Mouse (Mus musculus): Measurements from ENCODE around the gene Tmem219.

Tmem219 gene

DNA sequence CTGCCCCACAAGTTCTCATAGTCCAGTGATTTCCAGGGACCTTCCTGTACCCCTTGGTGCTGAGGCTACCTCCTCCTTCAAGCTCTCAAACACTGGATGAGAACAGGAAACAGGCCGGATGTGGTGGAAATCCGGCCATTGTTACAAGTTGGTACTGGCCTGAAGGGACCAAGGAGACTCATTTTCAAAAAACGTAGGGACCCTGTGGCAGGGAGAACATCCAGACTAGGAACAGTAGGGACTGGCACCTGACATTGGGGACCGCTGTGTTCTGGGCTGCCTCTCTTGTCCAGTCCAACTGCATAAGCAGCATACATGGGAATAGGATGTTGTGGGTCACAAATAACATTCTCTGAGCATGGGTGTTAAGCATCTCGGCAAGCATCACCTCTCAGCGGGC is 41.7 kb downstream of the Tmem219 start:
- in situ Hi-C loops (cut with MboI; ENCODE audit: low pct_unique_long_range_greater_than_20kb in 1 of 2, low sequenced_read_pairs in 2 of 2, unreplicated experiment in 1 of 2): no loop called here

DNA sequence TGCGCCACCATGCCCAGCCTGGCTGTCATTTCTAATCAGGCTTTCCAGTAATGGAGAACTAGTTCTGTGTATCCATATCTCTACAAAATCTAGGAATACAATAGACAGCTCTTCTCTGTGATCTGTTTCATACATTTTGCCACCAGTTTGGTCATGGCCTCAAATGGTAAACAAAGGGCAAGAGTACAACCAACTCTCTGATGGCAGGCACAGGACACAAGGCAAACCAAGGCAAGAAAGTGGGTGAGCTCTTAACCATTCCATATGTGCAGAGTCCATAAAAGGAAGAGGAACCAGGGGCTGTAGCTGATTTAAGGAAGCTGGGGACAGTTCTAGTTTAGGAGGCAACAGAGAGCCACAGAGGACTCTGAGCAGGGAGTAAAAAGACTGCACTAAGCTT is 45.5 kb downstream of the Tmem219 start:
- in situ Hi-C loops (cut with MboI; ENCODE audit: low pct_unique_long_range_greater_than_20kb in 1 of 2, low sequenced_read_pairs in 2 of 2, unreplicated experiment in 1 of 2): no loop called here

DNA sequence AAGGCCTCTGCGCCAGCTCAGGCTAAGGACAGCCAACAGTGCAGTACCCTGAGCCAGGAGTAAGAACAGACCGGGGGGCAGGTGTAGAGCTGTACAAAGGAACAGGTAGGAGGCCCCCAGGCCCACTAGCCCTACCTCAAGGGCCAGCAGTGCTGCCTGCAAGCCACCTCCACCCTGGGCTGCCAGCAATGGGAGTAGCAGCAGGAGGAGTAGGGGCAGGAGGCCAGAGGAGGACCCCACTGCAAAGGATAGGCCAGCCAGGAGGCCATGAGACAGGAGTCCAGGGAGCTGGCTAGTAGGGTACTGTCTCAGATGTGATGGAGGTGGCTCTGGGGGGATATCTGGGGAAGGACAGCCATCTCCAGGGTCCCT is 52.2 kb downstream of the Tmem219 start:
- in situ Hi-C loops (cut with MboI; ENCODE audit: low pct_unique_long_range_greater_than_20kb in 1 of 2, low sequenced_read_pairs in 2 of 2, unreplicated experiment in 1 of 2): no loop called here

DNA sequence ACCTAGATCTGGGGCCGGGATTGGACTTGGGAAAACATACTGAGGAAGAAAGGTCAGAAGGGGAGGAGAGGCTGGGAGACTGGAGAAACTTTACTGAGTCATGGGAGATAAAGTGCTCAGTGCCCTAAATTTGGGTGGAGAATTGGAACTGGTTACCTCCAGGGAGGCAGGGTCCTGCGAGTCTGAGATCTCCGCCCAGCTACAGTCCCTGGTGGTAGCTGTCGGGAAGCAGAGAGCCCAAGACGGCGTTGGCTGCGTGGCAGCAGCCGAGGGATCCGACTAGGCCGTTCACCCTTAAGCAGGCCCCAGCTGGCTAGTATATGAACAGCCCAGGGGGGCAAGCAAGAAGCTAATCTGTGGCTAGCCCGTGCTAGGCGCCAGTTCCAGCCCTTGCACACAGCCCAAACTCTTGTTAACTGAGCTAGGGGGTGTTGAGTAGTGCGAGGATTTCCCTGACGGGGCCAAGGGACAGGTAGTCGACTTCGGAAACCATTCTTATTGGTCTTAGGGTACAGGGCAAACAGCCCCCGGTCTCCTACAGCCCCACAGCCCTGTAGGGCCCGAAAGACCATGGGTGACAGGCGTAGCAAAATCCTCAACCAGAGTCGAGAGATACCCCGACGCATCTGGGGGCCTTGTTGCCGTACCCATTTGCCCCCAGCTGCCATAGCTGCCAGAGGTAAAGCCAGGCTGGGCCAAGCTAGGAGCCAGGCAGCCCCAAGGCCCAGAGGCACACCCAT is 52.8 kb downstream of the Tmem219 start:
- in situ Hi-C loops (cut with MboI; ENCODE audit: low pct_unique_long_range_greater_than_20kb in 1 of 2, low sequenced_read_pairs in 2 of 2, unreplicated experiment in 1 of 2): no loop called here

DNA sequence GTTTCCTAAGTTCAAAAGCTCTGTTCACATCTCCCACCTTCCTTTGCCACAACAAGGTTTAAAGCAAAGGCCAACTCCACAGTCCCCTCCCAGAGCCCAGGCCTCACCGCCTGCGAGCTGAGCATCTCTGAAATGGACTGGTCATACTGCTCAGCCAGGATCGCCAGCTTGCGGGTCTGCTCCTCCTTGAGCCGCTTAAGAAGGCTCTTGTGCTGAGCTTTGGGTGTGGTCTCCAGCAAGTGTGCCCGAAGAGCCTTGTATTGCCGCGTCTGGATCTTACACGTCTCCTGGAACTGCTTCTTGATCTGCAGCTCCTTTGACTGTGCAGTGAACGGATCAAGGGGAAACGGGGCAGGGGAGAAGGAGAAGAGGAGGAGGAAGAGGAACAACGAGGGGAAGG is 54.7 kb downstream of the Tmem219 start:
- in situ Hi-C loops (cut with MboI; ENCODE audit: low pct_unique_long_range_greater_than_20kb in 1 of 2, low sequenced_read_pairs in 2 of 2, unreplicated experiment in 1 of 2): no loop called here

DNA sequence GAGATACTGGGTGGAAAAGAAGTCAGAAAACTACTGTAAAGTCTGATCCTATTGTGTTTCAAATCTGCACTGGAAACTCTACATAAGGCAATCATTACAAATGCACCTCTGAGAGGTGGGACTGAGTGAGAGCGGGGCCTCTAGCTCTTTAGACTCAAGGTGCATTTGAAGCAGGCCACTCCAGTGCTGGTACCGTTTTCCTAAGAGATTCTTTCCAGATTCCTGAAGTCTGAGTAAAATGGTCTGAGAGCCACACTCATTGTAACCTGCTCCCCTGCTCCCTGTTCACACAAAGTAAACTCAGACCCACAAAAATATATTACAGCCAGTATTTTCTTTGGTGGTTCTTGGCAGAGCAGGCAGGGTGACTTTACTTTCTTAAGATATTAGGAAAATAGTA is 55.2 kb downstream of the Tmem219 start:
- in situ Hi-C loops (cut with MboI; ENCODE audit: low pct_unique_long_range_greater_than_20kb in 1 of 2, low sequenced_read_pairs in 2 of 2, unreplicated experiment in 1 of 2): no loop called here

DNA sequence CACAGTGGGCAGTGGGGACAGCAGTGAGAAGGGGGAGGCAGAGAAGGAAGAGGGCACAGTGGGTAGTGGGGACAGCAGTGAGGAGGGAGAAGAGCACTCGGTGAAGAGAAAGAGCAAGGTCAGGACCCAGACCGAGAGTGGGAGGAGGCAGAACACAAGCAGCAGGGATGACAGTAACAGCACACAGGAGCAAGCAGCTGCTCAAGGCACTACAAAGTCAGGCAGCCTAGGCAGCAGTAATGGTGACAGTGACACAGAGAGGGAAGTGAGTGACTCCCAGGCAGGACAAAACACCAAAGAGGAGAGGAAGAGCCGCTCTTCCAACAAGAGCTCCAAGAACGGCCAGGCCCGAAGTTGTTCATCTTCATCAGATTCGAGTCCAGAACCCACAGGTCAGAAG is 58.9 kb downstream of the Tmem219 start:
- in situ Hi-C loops (cut with MboI; ENCODE audit: low pct_unique_long_range_greater_than_20kb in 1 of 2, low sequenced_read_pairs in 2 of 2, unreplicated experiment in 1 of 2): no loop called here

DNA sequence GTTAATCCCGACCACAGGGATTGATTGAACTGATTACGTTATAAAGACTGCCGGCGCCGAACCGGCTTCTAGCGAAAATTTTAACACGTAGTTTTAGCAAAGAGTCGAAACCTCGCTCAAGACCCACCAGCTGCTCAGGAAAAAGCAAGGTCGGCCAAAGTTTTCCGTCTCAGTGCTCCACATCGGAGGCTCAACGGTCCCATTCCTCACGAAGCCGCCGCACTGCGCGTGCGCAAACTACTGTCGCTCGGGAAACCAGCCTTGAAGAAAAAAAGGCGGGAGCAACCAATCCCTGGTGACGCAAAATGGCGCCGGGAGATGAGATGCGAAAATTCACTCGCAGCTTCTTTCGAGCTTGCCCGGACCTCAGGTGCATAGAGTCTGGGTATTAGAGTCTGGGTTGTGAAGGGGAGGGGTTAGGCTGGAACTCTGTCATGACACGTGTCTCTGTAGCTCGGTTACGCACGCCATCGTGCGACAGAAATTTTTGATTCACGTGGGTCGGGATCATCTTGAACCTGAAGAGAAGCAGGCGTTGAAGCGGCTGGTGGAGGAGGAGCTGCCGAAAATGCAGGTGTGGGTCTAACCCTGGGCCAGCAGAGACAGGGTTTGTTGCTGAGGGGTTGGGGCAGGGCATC is 60.5 kb downstream of the Tmem219 start, which contains the start of gene Ino80e:
Ino80e (minus strand) TSS at position 231 of the 638 bp plus-strand sequence.
- in situ Hi-C loops (cut with MboI; ENCODE audit: low pct_unique_long_range_greater_than_20kb in 1 of 2, low sequenced_read_pairs in 2 of 2, unreplicated experiment in 1 of 2): no loop called here

DNA sequence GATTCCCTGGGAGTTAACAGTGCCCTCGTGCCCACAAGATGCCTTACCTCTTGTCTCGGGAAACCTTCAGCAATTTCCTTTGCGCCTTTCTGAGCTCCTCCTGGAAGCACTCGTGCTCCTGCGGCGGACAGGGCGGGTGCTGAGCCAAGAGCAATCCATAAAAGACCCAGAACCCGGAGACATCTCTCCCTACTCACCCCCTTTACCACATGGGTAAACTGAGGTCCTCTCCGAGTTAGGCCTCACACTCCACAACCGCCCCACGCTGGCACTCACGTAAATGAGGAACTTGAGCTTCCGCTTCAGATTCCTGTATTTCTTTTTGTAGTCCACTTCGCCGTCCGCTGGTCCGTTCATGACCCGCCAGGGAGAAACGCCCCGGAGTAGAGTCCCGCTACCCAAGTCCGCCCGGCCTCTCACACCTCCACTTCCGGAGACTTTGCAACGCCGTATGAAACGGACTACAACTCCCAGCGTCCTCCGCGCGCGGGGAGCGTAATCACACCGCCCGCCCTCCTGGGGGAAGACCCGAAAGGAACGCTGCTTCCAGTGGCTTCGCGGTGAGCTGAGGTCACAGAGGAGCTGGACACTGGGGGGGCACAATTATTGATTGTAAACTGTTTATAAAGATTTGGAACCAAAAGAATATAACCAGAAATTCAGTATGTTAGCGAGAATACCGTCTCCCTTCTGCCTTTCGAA is 61.1 kb downstream of the Tmem219 start, which contains the start of gene Hirip3:
Hirip3 (plus strand) TSS at position 544 of the 702 bp plus-strand sequence.
- in situ Hi-C loops (cut with MboI; ENCODE audit: low pct_unique_long_range_greater_than_20kb in 1 of 2, low sequenced_read_pairs in 2 of 2, unreplicated experiment in 1 of 2): no loop called here

DNA sequence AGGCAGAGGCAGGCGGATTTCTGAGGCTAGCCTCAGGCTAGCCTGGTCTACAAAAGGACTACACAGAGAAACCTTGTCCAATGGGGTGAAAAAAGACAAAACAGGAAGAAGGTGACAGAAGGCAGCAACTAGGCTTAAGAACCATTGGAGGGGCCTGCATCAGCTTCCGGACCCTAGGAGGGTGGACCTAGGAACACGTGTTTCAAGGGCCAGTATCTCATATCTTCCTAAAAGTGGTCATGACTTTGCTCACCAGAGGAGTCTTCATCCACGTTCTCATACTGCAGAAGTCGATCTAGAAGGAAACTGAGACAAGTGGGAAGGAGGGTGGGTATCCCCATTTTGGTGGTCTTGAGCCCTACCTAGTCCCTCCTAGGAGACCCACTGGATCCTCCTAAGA is 61.7 kb downstream of the Tmem219 start:
- in situ Hi-C loops (cut with MboI; ENCODE audit: low pct_unique_long_range_greater_than_20kb in 1 of 2, low sequenced_read_pairs in 2 of 2, unreplicated experiment in 1 of 2): no loop called here

DNA sequence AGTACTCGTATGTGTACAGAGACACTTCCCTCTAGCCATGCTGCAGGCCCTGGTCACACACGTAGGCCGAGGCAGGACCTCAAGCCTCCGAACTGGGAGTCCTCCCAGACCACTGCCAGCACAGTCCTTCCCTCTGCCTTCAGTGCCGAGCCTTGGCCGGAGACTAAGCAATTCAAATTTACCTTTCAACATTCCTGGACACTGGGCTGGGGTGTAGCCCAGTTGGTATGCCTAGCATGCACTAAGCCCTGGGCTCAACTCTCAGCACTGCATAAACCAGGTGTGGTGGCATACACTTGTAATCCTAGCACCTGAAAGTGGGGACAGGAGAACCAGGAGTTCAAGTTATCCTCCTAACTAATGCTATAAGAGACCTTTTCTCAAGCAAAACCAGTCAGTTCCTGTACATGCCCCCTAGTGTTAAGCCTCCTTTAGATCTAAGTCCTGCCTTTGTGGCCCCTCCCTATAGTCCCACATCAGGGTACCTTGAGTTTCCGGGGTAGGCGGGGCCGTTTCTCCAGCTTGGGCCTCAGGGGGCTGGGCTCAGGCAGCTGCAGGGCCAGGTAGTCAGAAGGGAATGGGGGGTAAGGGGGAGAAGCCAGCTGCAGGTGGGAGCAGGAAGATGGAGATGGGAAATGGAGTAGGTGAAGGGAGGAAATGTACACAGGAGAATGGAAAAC is 65.8 kb downstream of the Tmem219 start:
- in situ Hi-C loops (cut with MboI; ENCODE audit: low pct_unique_long_range_greater_than_20kb in 1 of 2, low sequenced_read_pairs in 2 of 2, unreplicated experiment in 1 of 2): no loop called here

DNA sequence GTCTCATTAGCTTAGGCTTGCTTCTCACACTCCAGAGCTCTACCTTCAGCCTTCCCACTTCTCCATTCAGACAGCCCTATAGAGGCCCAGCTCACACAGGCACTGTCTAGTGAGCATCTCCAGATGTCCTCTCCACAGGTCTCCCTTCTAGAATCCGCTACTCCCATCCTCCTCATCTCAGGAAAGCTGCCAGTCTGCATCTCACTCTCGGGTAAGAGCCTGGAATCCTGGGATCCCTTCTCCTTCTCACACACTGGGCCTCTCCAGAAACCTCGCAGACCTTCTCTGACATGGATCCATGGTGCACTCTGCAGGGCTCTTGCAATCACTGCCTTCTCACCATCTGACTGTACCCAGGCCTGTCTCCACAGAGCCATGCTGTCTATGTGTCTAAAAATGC is 67.1 kb downstream of the Tmem219 start:
- in situ Hi-C loops (cut with MboI; ENCODE audit: low pct_unique_long_range_greater_than_20kb in 1 of 2, low sequenced_read_pairs in 2 of 2, unreplicated experiment in 1 of 2): no loop called here

DNA sequence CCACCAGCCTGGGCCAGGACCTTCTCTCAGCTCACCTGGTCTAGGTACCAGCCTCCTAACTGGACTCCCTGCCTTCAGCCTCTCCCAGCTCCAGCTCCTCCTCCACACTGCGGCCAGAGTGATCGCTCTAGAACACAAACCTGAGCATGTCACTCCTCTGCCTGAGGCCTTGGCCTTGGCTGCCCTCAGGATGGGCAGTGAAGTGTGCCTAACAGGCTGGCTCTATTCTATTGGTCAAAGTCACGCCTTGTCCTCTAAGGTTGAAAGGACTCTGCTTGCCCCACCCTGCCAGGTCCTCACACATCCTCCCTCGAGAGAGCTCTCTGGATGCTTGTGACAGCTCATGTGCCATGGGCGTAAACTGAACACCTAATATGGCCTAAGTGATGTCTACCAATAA is 69.3 kb downstream of the Tmem219 start:
- in situ Hi-C loops (cut with MboI; ENCODE audit: low pct_unique_long_range_greater_than_20kb in 1 of 2, low sequenced_read_pairs in 2 of 2, unreplicated experiment in 1 of 2): no loop called here

DNA sequence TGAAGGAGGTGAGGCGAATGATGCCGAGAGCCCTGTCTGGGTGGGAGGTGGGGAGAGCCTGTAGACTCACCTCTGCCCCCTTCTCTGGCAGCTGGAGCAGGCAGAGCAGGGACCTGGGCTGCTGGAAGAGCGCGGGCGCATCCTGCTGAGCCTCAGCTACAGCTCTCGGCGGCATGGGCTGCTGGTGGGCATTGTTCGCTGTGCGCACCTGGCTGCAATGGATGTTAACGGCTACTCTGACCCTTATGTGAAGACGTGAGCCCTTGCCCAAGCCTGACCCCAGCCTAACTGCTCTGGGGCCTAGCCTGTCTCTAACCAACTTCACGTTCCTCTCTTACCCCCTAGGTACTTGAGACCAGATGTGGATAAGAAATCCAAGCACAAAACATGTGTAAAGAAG is 71.5 kb downstream of the Tmem219 start:
- in situ Hi-C loops (cut with MboI; ENCODE audit: low pct_unique_long_range_greater_than_20kb in 1 of 2, low sequenced_read_pairs in 2 of 2, unreplicated experiment in 1 of 2): no loop called here

DNA sequence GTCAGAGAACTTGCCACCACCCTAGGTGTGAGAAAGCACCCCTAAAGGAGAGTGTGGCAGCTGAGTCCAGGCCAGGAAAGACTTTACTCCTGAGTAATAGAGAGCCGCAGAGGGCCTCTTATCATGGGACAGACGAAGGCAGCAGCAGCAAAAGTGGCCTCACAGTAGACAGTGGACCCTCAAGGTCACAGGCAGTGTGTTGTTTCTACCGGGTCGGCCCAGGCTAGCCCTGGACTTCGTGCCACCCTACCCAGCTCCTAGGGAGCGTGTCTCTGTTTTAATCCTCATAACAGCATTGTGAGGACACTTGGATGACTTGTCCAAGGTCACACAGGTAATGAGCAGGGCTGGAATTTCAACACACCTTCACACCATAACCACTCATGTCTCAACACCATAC is 72.6 kb downstream of the Tmem219 start:
- in situ Hi-C loops (cut with MboI; ENCODE audit: low pct_unique_long_range_greater_than_20kb in 1 of 2, low sequenced_read_pairs in 2 of 2, unreplicated experiment in 1 of 2): no loop called here

DNA sequence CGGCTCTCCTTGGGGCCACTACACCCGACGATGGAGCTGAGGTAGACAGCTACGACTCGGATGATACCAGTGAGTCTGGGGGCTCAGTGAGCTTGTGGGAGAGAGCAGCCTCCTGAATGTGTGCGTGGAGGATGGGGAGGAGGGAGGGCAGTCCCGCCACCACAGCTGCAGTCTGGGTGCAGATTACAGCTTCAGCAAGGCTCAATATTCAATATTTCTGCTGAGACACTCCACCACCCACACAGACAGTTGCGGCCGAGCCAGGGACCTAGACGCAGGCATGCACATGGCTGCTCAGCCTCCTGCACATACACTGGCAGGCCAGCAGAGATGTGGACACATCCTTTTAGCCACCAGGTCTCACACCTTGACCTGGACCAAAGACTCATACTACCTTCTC is 73.9 kb downstream of the Tmem219 start:
- in situ Hi-C loops (cut with MboI; ENCODE audit: low pct_unique_long_range_greater_than_20kb in 1 of 2, low sequenced_read_pairs in 2 of 2, unreplicated experiment in 1 of 2): loop anchor here in 1 of 2 experiments (25.0 kb wide), 1 partner anchor 114 kb away; the partner anchor contains the start of gene Sez6l2

DNA sequence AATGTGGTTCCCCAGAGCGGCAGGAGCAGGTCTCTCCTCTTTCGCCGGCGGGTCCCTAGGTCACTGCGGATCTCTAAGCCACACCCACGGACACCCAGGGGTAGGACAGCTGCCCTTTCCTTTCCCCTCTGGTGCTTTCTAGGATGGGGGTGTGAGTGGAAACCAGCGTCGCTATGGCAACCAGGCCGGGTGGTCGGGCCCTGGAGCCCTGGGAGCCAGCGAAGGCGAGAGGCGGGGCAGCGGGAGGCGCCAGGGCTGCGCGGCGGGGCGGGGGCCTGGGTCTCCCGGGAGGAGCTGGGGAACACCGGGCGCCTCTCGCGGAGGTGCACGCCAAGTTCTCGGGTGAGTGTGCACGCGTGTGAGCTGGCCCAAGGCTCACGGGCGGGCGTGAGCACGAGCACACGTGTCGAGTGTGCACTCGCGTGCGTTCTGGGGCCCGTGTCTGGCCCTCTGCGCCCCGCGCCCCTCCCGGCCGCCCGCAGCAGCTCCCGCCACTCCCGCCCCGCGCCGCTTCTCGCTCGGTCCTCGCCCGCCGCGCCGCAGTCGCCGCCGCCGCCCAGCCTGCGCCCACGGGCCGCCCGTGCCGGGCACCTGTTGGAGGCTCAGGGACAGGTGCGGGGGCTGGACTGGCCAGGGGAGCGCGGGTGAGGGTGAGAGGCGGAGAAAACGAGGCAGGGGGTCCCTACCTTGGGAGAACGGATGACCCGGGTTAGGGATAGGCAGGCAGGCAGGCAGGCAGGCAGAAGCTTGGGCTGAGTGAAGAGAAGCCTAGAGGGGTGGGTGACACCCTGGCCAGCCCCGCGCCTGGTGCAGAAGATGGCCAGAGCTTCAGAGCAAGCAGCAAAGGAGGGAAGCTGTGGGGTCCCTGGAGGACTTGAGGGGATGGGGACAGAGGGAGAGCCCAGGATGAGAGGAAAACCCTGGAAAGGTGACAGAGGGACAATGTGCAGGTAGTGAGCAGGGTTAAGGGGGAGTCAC is 75.0 kb downstream of the Tmem219 start:
- in situ Hi-C loops (cut with MboI; ENCODE audit: low pct_unique_long_range_greater_than_20kb in 1 of 2, low sequenced_read_pairs in 2 of 2, unreplicated experiment in 1 of 2): loop anchor here in 1 of 2 experiments (25.0 kb wide), 1 partner anchor 115 kb away; the partner anchor contains the start of gene Sez6l2

DNA sequence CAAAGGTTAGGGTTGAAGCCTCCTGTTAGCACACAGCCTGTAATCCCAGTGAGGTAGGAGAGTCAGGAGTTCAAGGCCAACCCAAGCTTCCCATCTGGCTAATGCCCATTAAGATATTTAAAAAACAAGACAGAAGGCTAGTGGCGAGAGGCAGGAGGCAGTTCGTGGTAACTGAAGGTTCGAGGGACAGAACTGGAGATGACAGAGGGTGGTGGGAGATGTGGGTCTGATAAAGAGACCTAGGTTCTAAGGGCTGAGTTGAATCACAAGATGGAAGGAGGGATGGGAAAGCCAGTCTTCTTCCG is 75.6 kb downstream of the Tmem219 start, which contains the start of gene Doc2a:
Doc2a (plus strand) TSS at position 301 of the 305 bp plus-strand sequence.
- in situ Hi-C loops (cut with MboI; ENCODE audit: low pct_unique_long_range_greater_than_20kb in 1 of 2, low sequenced_read_pairs in 2 of 2, unreplicated experiment in 1 of 2): loop anchor here in 1 of 2 experiments (25.0 kb wide), 1 partner anchor 115 kb away; the partner anchor contains the start of gene Sez6l2

Measured in mouse embryonic stem cell (cell line).